Mouse (Mus musculus): ENCODE results near the gene Slc22a15. TPM values are rescaled to one million over a fixed set of nuclear protein-coding genes. Genes with fewer than 3 reads are reported as not detected.
A peak's percentile ranks its signal among the peaks of the same experiment; 100 is the strongest.

Gene Slc22a15
- total and polyA plus RNA-seq, 2 experiments from 2014 or later: 5.6 to 13.2 TPM

- no peak overlapping the region for H3K4me2 ChIP-seq (ENCODE audit: low read depth, low read length, poor library complexity, severe bottlenecking)
- no peaks in the 10 kb centered on the region for H3K36me3 ChIP-seq (ENCODE audit: insufficient read depth, low read length)
- H3K9me3 ChIP-seq (ENCODE audit: low read length): no peaks in the 10 kb centered on the region
- no peak for DNase-seq (ENCODE audit: low spot score)
- H3K27me3 ChIP-seq (ENCODE audit: insufficient read depth, low read length): no peaks in the 10 kb centered on the region
- no peaks in the 10 kb centered on the region for H3K4me1 ChIP-seq (ENCODE audit: insufficient read depth, low read length)
- no peak for ATAC-seq (ENCODE audit: low FRiP score)
- no peak overlapping the region for H3K27ac ChIP-seq (ENCODE audit: low read depth, low read length)
- no peak for TF ChIP-seq CTCF (IDR thresholded peaks at IDR 0.05)
- no peak overlapping the region for H3K9ac ChIP-seq (replicated peaks; ENCODE audit: low read length, poor library complexity, severe bottlenecking)
- no peak overlapping the region for H3K4me3 ChIP-seq (ENCODE audit: low read depth, low read length)
- 61% methylated on average over 7 of the region's 7 CpGs for WGBS
Observed at GRCm38 (mm10) chr3:101902344-101902743, 21.9 kb downstream of the Slc22a15 start.

DNA sequence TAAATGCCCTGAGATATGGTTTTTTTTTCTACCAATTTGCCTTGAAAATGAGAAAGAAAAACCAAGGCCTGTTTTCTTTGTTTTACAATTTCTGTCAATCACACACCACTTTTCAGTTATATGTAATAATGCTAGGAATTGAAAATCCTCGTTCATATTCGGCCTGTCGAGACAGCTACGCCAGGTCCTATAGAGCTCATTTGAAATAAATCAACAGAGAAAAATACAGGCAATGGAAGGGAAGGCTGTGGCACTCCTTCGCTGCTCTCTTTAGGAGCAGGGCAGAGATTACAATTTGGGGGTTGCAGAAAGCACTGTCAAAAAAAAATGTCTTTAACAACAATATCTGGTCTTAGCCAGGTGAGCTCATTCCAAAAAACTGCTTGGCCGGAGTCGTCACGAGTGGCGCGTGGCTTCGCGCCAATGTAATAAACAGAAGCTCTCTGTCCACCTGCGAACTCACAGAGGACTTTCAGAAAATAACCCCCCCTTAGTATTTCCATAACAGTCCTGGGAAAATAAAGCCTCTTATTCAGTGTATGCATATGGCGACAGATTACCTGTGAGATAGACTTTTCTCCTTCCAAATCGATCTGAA, 26.8 kb downstream of the Slc22a15 start:
- Histone ChIP-seq H3K27me3 (ENCODE audit: insufficient read depth, low read length) (no peaks in the 10 kb centered on the region), H3K4me2 (ENCODE audit: low read depth, low read length, poor library complexity, severe bottlenecking) (no peak overlapping the region), H3K4me1 (ENCODE audit: insufficient read depth, low read length) (no peaks in the 10 kb centered on the region), H3K36me3 (ENCODE audit: insufficient read depth, low read length) (no peaks in the 10 kb centered on the region), H3K9me3 (ENCODE audit: low read length) (no peaks in the 10 kb centered on the region), H3K9ac (replicated peaks; ENCODE audit: low read length, poor library complexity, severe bottlenecking) (no peak overlapping the region), H3K27ac (ENCODE audit: low read depth, low read length) (no peak overlapping the region), H3K4me3 (ENCODE audit: low read depth, low read length) (no peak overlapping the region)
- ATAC-seq (ENCODE audit: low FRiP score): no peak
- no peak for TF ChIP-seq CTCF (IDR thresholded peaks at IDR 0.05)
- no peak for DNase-seq (ENCODE audit: low spot score)
- 78% methylated on average over 15 of the region's 15 CpGs for WGBS

DNA sequence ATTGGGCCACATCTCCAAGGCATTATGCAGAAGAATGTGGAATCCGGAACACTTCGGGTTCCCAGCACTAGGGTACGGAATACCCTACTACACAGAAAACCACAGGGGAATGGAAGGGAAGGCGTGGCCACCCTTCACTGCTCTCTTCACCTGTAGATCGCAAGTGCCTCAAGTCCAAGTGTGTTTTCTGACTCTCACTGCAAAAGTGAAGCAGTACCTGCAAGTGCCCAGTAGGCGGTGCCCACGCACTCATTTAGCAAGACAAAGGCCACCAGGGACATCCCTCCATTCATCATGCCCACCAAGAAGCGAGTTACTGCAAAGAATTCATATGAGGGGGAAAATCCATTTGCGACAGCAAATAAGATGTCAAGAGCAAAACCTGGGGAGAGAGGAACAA, 27.4 kb downstream of the Slc22a15 start:
- Histone ChIP-seq H3K9me3 (ENCODE audit: low read length) (no peaks in the 10 kb centered on the region), H3K4me3 (ENCODE audit: low read depth, low read length) (no peak overlapping the region), H3K36me3 (ENCODE audit: insufficient read depth, low read length) (no peaks in the 10 kb centered on the region), H3K9ac (replicated peaks; ENCODE audit: low read length, poor library complexity, severe bottlenecking) (no peak overlapping the region), H3K4me2 (ENCODE audit: low read depth, low read length, poor library complexity, severe bottlenecking) (no peak overlapping the region), H3K4me1 (ENCODE audit: insufficient read depth, low read length) (no peaks in the 10 kb centered on the region), H3K27me3 (ENCODE audit: insufficient read depth, low read length) (no peaks in the 10 kb centered on the region), H3K27ac (ENCODE audit: low read depth, low read length) (no peak overlapping the region)
- ATAC-seq (ENCODE audit: low FRiP score) (peak; percentile 54; the same call in 1 of the 2 replicates), DNase-seq (ENCODE audit: low spot score) (peak; percentile 96)
- TF ChIP-seq CTCF (IDR thresholded peaks at IDR 0.05): peak; percentile 98
- WGBS: 24% methylated on average over 9 of the region's 9 CpGs

- 81% methylated on average over 7 of the region's 7 CpGs for WGBS
- DNase-seq (ENCODE audit: low spot score): no peak
- ATAC-seq (ENCODE audit: low FRiP score): no peak; the same call in 1 of the 2 replicates
Observed at GRCm38 (mm10) chr3:101895376-101895910, 28.8 kb downstream of the Slc22a15 start.

GRCm38 (mm10) chr3:101885591-101885990, 38.7 kb downstream of the Slc22a15 start:
- DNase-seq (ENCODE audit: low spot score): peak; percentile 66
- 45% methylated on average over 3 of the region's 3 CpGs for WGBS

More at GRCm38 (mm10) chr3:101895376-101895910, 28.8 kb downstream of the Slc22a15 start:
- no peak overlapping the region for H3K4me2 ChIP-seq (ENCODE audit: low read depth, low read length, poor library complexity, severe bottlenecking)
- no peaks in the 10 kb centered on the region for H3K4me1 ChIP-seq (ENCODE audit: insufficient read depth, low read length)
- H3K36me3 ChIP-seq (ENCODE audit: insufficient read depth, low read length): no peaks in the 10 kb centered on the region
- no peak overlapping the region for H3K4me3 ChIP-seq (ENCODE audit: low read depth, low read length)
- no peaks in the 10 kb centered on the region for H3K27me3 ChIP-seq (ENCODE audit: insufficient read depth, low read length)
- no peak for TF ChIP-seq CTCF (IDR thresholded peaks at IDR 0.05)
- H3K27ac ChIP-seq (ENCODE audit: low read depth, low read length): no peak overlapping the region
- no peaks in the 10 kb centered on the region for H3K9me3 ChIP-seq (ENCODE audit: low read length)
- no peak overlapping the region for H3K9ac ChIP-seq (replicated peaks; ENCODE audit: low read length, poor library complexity, severe bottlenecking)

GRCm38 (mm10) chr3:101885041-101885440, 39.2 kb downstream of the Slc22a15 start:
- H3K4me3 ChIP-seq (ENCODE audit: low read depth, low read length): no peak overlapping the region
- ATAC-seq (ENCODE audit: low FRiP score): no peak
- no peak overlapping the region for H3K9ac ChIP-seq (replicated peaks; ENCODE audit: low read length, poor library complexity, severe bottlenecking)
- no peak overlapping the region for H3K4me2 ChIP-seq (ENCODE audit: low read depth, low read length, poor library complexity, severe bottlenecking)
- 54% methylated on average over 4 of the region's 4 CpGs for WGBS
- no peaks in the 10 kb centered on the region for H3K4me1 ChIP-seq (ENCODE audit: insufficient read depth, low read length)
- H3K36me3 ChIP-seq (ENCODE audit: insufficient read depth, low read length): peaks cover 7% of the 10 kb centered on the region; the same call in 1 of the 2 replicates
- H3K27ac ChIP-seq (ENCODE audit: low read depth, low read length): no peak overlapping the region
- H3K27me3 ChIP-seq (ENCODE audit: insufficient read depth, low read length): no peaks in the 10 kb centered on the region
- peak; percentile 52 for DNase-seq (ENCODE audit: low spot score)
- TF ChIP-seq CTCF (IDR thresholded peaks at IDR 0.05): no peak
- no peaks in the 10 kb centered on the region for H3K9me3 ChIP-seq (ENCODE audit: low read length)

More at GRCm38 (mm10) chr3:101885591-101885990, 38.7 kb downstream of the Slc22a15 start:
- Histone ChIP-seq H3K27ac (ENCODE audit: low read depth, low read length) (no peak overlapping the region), H3K9ac (replicated peaks; ENCODE audit: low read length, poor library complexity, severe bottlenecking) (no peak overlapping the region), H3K36me3 (ENCODE audit: insufficient read depth, low read length) (peaks cover 6% of the 10 kb centered on the region; the same call in 1 of the 2 replicates), H3K4me1 (ENCODE audit: insufficient read depth, low read length) (no peaks in the 10 kb centered on the region), H3K4me2 (ENCODE audit: low read depth, low read length, poor library complexity, severe bottlenecking) (no peak overlapping the region), H3K9me3 (ENCODE audit: low read length) (no peaks in the 10 kb centered on the region), H3K4me3 (ENCODE audit: low read depth, low read length) (no peak overlapping the region), H3K27me3 (ENCODE audit: insufficient read depth, low read length) (no peaks in the 10 kb centered on the region)
- 0 out of 2 replicates have a peak, but pooled peaks have one; percentile 2 for TF ChIP-seq CTCF (IDR thresholded peaks at IDR 0.05)
- ATAC-seq (ENCODE audit: low FRiP score): no peak
